25 mouse cellular contexts compared by ENCODE assay signal in the genomic region with DNA sequence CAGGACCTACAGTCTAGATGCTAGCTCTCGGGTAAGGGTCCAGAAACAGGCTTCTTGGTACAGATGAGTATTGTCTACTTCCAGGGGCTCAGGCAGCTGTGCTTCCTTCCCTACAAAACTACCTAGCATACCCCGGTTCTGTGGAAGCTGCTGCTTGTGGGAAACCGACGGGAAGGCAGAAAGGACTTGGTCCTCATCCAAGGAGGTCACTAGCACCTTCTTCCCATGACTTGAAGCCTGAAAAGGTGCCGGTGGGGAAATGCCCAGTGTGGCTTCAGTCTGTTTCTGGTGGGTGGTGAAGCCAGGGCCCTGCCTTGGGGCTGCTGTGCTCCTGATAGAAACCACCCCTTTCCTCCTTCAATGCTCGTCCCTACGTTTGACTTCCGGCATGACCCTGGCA.
"Had no signal": no experiment of that assay in that cellular context is flagged by ENCODE, and none has a peak within 500 bp of the region (broad histone marks: within the 10 kb centered on the region; RNA-seq: fewer than 3 reads in every experiment).

No protein-coding gene starts in this region.

- H3K4me3 ChIP-seq: liver, embryonic 13.5 days; liver, embryonic 15.5 days; lung, embryonic 15.5 days; megakaryocyte, embryonic 14.5 days; midbrain, embryonic 12.5 days; midbrain, embryonic 15.5 days; myocyte; neural tube, embryonic 13.5 days; neural tube, embryonic 15.5 days had no signal

- H3K9me3 ChIP-seq: liver, embryonic 13.5 days; liver, embryonic 15.5 days; lung, embryonic 15.5 days; midbrain, embryonic 12.5 days; midbrain, embryonic 15.5 days; neural tube, embryonic 15.5 days had no signal

- H3K4me2 ChIP-seq: liver, embryonic 11.5 days; liver, embryonic 13.5 days; liver, embryonic 15.5 days; lung, embryonic 15.5 days; midbrain, embryonic 12.5 days; midbrain, embryonic 15.5 days; neural tube, embryonic 13.5 days; neural tube, embryonic 15.5 days had no signal

- H3K27me3 ChIP-seq: liver, embryonic 13.5 days; liver, embryonic 15.5 days; lung, embryonic 15.5 days; midbrain, embryonic 15.5 days; neural tube, embryonic 15.5 days had no signal

- ATAC-seq: liver, postnatal 0 days; lung, postnatal 0 days; midbrain, embryonic 15.5 days had no signal

- H3K27ac ChIP-seq: liver, embryonic 13.5 days; liver, embryonic 15.5 days; lung, embryonic 15.5 days; macrophage; midbrain, embryonic 12.5 days; midbrain, embryonic 15.5 days; neural tube, embryonic 13.5 days; neural tube, embryonic 15.5 days had no signal

- H3K4me1 ChIP-seq: liver, embryonic 13.5 days; liver, embryonic 15.5 days; lung, embryonic 15.5 days; midbrain, embryonic 12.5 days; neural tube, embryonic 13.5 days; neural tube, embryonic 15.5 days had no signal

- DNase-seq: liver; liver, embryonic 13.5 days; liver, postnatal 0 days; lung, adult 2 months; lung, postnatal 14 days; lung, postnatal 36 days; retina, postnatal 1 day; right cerebral cortex, adult 18-20 months; right cerebral cortex, postnatal 25 days; right cerebral cortex, postnatal 4 days; spleen, adult 18-20 months; thymus, adult 2 months; thymus, postnatal 25 days; thymus, postnatal 4 days had no signal

- H3K9ac ChIP-seq: liver, embryonic 13.5 days; liver, embryonic 15.5 days; liver, postnatal 0 days; lung, embryonic 15.5 days; midbrain, embryonic 12.5 days; midbrain, embryonic 15.5 days; neural tube, embryonic 13.5 days; neural tube, embryonic 15.5 days had no signal

- H3K36me3 ChIP-seq: liver, embryonic 13.5 days; liver, embryonic 15.5 days; lung, embryonic 15.5 days; midbrain, embryonic 12.5 days; midbrain, embryonic 15.5 days; neural tube, embryonic 13.5 days; neural tube, embryonic 15.5 days had no signal
